Mouse (Mus musculus) lung, postnatal 36 days (tissue): ENCODE measurements around the gene Cstb.

Experiments used
- DNase-seq: peaks from one replicate; pipeline ENCODE4 v3.0.0; 2022; ENCODE audit warnings: mixed read lengths

The Cstb gene

GRCm38 (mm10) chr10:78418791-78419190, 6.7 kb upstream of the Cstb start:
- DNase-seq: no peak

DNA sequence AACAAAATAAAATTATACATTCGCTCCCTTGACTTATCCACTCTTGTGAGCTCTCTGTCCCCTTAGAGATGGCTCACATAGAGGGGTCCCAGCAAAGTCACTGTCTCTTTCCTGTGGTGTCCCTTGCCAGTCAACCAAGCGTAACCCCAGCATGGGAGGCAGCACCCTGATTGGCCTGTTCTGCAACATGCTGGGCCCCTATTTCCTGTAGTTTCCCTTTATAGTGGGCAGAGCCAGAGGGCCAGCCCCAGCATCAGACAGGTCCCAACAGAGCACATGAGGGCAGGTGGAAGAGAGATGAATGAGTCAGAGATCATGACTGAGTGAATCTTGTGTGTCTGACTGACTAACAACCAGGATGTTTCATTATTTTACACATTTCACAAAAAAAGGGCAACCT, 4.5 kb upstream of the Cstb start:
- DNase-seq: no peak

DNA sequence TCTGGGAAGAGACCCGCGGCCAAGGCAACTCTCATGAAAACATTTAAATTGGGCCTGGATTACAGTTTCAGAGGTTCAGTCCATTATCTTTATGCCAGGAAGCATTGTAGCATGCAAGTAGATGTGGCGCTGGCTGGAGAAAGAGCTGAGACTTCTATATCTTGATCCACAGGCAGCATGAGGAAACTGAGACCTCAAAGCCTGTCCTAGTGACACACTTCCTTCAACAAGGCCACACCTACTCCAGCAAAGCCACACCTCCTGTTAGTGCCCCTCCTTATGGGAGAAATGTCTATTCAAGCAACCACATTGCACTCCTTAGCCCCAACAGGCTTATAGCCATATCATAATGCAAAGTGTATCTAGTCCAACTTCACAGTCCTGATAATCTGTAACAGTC, 2.9 kb upstream of the Cstb start:
- no peak for DNase-seq

GRCm38 (mm10) chr10:78426117-78426735, 757 bp downstream of the Cstb start:
- DNase-seq: peak; percentile 72

DNA sequence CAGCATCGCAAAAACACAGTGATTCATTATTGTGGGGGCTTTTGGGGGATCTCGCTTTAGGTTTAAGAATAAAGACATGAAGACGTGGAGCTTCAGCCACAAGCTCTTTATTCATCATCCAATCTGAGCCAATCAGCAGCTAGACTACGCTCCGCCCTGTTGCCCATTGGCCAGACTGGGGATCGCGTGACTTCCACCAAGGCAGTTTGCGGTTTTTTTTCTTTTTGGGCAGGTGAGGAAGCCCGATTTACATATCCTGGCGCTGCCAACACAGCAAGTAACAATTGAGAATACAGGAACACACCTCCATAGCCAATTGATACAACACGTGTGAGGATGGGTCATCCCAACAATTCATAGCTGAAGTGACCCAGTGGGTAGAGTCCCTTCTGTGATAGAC, 2.6 kb downstream of the Cstb start:
- no peak for DNase-seq

DNA sequence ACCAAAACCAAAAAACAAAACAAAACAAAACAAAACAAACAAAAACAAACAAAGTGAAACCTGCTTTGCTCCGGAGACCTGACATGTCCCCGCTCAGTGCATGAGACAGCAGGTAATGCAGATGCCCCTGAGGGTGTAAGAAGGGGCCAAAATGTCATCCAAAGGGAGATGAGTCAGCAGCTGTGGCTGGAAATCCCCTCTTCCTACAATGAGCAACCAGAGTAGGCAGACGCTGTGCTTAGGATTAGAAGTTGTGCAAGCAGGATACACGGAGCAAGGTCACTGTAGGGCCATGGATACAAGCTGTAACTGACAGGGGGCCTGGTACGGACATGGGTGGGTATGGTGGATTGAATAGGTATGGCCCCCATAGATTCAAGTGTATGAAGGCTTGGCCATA, 3.7 kb downstream of the Cstb start:
- no peak for DNase-seq

- no peak for DNase-seq
Measured at GRCm38 (mm10) chr10:78429776-78430175, 4.3 kb downstream of the Cstb start.

GRCm38 (mm10) chr10:78432853-78433252, 7.4 kb downstream of the Cstb start:
- DNase-seq: no peak

GRCm38 (mm10) chr10:78438094-78438493, 12.6 kb downstream of the Cstb start:
- DNase-seq: peak; percentile 77

- DNase-seq: peak; percentile 36
Measured at GRCm38 (mm10) chr10:78439550-78439949, 14.1 kb downstream of the Cstb start.

DNA sequence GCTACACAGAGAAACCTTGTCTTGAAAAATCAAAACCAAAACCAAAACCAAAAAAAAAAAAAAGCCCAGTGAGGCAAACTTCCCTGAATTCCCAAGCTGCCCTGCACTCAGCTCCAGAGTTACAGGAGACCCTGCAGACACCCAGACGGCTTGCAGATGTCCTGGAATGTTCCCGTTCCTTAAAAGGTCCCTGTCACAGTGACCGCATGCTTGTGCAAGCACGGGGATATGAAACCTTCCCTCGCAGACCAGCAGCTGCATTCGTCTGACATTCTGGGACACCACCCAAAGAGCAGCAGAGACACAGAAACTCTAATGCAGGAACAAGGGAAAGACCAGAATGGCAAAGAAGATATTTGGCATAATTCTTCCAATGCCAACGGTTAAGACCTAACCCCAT, 14.5 kb downstream of the Cstb start:
- peak; percentile 37 for DNase-seq

GRCm38 (mm10) chr10:78440812-78441211, 15.3 kb downstream of the Cstb start:
- DNase-seq: no peak

DNA sequence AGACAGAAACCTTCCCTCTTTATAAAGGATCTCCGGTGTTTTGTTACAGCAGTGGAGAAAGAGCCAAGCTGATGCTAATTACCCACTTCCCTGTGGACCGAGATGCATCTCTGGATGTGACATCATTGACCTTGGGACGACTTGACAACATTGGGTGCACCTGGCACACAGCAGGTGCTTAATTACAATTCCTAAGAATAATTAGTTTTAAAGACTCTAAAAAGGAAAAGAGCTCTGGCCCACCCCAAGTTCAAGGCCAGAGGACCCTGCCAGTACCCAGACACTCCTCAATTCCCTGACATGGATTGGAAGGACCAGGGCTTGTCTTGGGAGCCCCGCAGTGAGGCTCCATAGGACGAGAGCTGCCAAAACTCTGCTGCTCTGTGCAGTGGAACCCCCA, 16.1 kb downstream of the Cstb start:
- no peak for DNase-seq

GRCm38 (mm10) chr10:78442292-78442691, 16.8 kb downstream of the Cstb start:
- DNase-seq: no peak

DNA sequence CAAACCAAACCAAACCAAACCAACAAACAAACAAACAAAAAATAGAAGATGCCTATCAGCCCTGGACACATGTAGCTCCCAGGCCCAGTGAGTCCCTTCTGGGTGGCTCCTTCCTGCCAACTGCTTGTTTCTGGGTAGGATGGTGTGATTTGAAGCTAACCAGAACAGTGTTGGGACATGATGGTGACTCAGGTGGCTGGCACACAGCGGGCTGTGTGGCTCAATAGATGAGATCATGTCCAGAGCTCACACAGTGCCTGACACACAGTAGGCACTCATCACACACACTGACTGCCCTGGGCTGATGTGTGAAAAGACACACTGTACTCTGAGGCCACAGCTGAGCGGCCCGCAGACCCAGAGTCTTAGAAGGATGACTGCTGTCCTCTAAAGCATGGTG, 20.7 kb downstream of the Cstb start:
- DNase-seq: no peak

DNA sequence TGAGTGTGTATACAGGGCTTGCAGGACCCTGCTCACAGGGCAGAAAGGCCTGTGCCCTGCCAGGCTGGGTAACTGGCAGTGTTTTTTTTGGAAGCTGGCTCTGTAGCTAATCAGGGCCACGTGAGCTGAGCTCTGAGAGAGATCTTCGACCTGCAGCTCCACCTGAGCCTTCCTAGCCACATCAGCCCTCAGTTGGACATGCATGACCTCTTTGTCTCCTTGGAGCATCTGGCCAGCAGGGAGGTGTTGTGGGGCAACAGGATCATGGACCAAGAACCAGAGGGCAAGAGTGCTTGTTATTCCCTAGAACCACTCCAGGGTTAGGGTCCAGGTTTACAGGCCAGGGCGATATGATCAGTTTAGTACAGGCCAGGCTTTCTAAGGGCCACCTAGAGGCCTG, 21.9 kb downstream of the Cstb start:
- DNase-seq: no peak

- no peak for DNase-seq
Measured at GRCm38 (mm10) chr10:78450761-78451160, 25.3 kb downstream of the Cstb start.

DNA sequence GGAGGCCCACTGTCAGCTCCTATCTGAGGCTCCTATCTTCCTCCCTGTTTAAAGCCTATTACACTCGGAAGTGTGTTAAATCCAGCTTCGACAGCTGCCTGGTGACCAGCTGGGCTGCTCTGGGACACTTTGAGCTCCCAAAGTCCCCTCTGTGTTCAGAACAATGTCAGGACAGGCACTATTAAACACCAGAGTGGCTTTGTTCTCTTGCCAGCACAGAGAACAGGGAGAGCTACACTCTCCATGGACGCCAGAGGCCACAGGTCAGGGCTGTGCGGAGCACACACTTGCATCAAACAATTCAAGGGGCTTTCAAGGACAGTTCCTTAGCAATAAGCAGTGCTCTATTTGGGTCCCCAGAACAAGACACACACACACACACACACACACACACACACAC, 27.2 kb downstream of the Cstb start:
- no peak for DNase-seq

- DNase-seq: no peak
Measured at GRCm38 (mm10) chr10:78456696-78457095, 31.2 kb downstream of the Cstb start.

DNA sequence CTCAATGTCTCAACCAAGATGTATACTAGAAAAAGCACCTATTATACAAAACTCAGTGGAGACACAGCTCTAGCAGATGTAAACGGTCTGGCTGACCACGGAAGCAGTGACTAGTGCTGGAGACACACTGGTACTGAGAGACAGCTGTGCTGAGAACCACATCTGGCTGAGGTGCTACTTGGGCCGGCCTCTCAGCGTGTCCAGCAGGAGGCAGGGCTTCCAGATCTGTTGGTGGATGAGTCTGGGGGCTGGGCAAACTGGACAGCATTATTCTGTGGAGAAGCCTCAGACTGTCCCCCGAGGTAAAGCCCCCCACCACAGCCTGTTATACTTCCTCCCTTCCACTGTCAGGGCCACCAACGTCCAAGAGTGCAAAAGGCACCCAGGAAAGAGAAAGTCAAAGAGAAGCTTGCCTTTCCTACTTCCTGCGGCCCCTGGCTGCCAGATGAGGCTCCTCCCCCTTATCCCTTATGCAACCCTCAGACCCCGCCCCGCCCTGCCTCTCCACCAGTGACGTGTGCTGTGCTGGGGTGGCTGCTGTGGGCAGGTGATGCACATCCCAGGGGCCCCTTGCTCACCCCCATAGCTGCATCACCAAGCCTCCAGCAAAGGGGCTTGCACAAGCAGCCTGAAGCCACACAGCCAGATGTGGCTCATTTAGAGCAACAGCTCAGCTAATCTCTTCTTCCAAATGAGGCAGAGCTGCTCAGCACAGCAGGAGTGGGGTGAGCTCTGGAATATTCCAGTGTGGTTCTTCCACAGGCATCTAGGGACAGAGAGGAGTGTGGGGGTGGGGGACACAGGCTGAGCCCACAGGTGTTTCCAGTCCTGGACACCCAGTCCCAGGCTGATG, 32.3 kb downstream of the Cstb start:
- DNase-seq: peak; percentile 78

GRCm38 (mm10) chr10:78458348-78459111, 33.1 kb downstream of the Cstb start:
- peak; percentile 57 for DNase-seq

- peak; percentile 43 for DNase-seq
Measured at GRCm38 (mm10) chr10:78460463-78460862, 35.0 kb downstream of the Cstb start.

GRCm38 (mm10) chr10:78461767-78462166, 36.3 kb downstream of the Cstb start:
- DNase-seq: no peak
